Mouse (Mus musculus): ENCODE data around the gene Srrd. TPM values are rescaled to one million over a fixed set of nuclear protein-coding genes. Genes with fewer than 3 reads are reported as not detected.

Srrd gene
- polyA plus RNA-seq, 1 experiment from 2014 or later = 21.9 TPM

DNA sequence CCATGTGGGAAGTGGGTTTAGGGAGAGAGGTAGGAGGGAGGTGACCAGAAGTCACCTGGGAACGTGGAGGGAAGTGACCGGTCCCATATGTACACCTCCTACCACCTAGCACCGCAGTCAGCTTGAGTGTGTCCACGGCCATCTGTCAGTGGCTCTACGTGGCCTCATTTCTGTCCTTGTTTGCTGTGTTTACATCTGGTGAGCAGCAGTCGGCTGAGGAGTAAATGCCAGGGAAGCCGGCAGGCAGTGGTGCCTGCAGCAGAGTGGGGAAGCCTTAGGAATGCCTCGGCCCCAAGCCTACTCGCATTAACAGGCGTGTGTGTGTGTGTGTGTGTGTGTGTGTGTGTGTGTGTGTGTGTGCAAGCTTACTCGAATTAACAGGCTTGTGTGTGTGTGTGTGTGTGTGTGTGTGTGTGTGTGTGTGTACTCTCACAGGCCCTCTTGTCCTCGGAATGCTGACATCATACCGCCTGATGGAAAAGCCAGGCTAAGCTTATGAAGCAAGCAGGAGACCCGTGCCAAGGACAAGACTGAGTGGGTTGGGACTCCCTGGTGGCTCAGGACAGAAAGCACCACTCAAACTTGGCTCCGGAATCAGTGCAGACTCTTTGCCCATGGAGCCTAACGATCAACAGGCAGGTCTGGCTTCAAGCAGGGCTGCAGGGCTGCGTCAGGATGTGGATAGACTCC lies 39.9 kb upstream of the Srrd start:
- Histone ChIP-seq H3K9me3 (ENCODE audit: low read length) (no peaks in the 10 kb centered on the region), H3K27me3 (replicated peaks; ENCODE audit: insufficient read depth, low read length) (no peaks in the 10 kb centered on the region), H3K36me3 (ENCODE audit: insufficient read depth, low read length) (no peaks in the 10 kb centered on the region), H3K4me2 (replicated peaks; ENCODE audit: low read depth, low read length) (no peak overlapping the region), H3K4me1 (ENCODE audit: insufficient read depth, low read depth, low read length) (no peaks in the 10 kb centered on the region), H3K4me3 (ENCODE audit: low read depth, low read length) (no peak overlapping the region), H3K9ac (replicated peaks; ENCODE audit: low read depth) (no peak overlapping the region), H3K27ac (ENCODE audit: low read length) (no peak overlapping the region)
- DNase-seq (ENCODE audit: low spot score) (peak; percentile 85), ATAC-seq (peak; percentile 89)
- TF ChIP-seq EP300 (IDR thresholded peaks at IDR 0.05) (no peak), CTCF (IDR thresholded peaks at IDR 0.05) (no peak)
- 40% methylated on average over 16 of the region's 17 CpGs for WGBS

DNA sequence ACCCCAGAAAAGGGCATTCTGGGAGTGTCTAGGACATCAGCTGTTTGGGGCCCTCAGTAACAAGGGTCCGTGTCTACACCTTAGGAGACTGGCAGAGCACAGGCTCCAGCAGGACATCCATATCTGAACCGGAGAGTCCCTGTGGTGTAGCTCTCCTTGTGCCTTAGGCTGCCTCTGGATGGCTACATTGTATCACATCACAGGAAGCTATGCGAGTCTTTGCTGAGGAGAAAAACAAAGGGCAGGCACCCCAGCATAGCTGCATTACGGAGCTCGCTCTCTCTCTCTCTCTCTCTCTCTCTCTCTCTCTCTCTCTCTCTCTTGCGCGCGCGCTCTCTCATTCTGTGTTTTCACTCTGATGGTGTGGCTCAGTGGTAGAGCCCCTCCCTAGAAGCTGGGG lies 39.2 kb upstream of the Srrd start:
- DNase-seq (ENCODE audit: low spot score) (no peak), ATAC-seq (no peak)
- Histone ChIP-seq H3K4me1 (ENCODE audit: insufficient read depth, low read depth, low read length) (no peaks in the 10 kb centered on the region), H3K9ac (replicated peaks; ENCODE audit: low read depth) (no peak overlapping the region), H3K4me2 (replicated peaks; ENCODE audit: low read depth, low read length) (no peak overlapping the region), H3K36me3 (ENCODE audit: insufficient read depth, low read length) (no peaks in the 10 kb centered on the region), H3K27ac (ENCODE audit: low read length) (no peak overlapping the region), H3K27me3 (replicated peaks; ENCODE audit: insufficient read depth, low read length) (no peaks in the 10 kb centered on the region), H3K4me3 (ENCODE audit: low read depth, low read length) (no peak overlapping the region), H3K9me3 (ENCODE audit: low read length) (no peaks in the 10 kb centered on the region)
- WGBS = 58% methylated on average over 5 of the region's 9 CpGs
- no peak for TF ChIP-seq CTCF (IDR thresholded peaks at IDR 0.05)
- no peak for TF ChIP-seq EP300 (IDR thresholded peaks at IDR 0.05)

DNA sequence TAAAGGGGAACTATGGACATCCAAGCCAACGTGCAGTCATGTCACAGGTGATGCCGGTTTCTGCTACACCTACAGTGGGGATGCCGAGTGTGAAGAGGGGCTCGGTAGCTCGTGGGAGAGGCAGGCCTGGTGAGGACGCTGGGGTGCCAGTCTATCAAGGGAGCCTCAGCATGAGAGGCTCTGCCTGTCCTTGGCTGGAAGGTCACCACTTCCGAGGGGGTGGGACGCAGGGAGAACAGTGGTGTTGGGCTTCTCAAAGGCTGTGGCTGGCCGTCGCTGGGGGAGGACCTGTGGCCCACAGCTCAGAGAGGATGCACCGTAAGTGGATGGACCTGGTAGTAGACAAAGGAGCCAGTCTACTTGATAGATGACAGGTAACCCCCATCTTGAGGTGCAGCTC lies 38.3 kb upstream of the Srrd start:
- DNase-seq (ENCODE audit: low spot score) = no peak

DNA sequence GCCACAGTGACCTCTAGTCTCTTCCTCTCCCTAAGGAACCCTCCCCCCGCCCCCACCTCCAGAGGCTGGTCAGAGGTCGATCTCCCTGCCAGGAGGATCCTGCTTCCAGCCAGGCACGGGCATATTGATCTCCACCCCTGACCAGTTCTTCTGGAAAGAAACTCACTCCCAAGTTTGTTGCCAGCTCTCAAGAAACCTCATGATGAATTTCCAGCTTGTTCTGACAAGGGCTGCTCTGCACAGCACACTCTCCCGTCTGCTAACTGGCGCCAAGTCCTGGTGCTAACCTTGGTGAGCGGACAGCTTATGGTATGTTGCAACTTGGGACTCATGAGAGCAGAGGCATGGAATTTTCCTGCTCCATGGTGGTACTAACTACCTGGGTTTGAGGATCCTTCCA lies 35.9 kb upstream of the Srrd start:
- Histone ChIP-seq H3K4me3 (ENCODE audit: low read depth, low read length) (no peak overlapping the region), H3K9me3 (ENCODE audit: low read length) (no peaks in the 10 kb centered on the region), H3K4me2 (replicated peaks; ENCODE audit: low read depth, low read length) (no peak overlapping the region), H3K27me3 (replicated peaks; ENCODE audit: insufficient read depth, low read length) (no peaks in the 10 kb centered on the region), H3K27ac (ENCODE audit: low read length) (no peak overlapping the region), H3K36me3 (ENCODE audit: insufficient read depth, low read length) (no peaks in the 10 kb centered on the region; the same call in 1 of the 2 replicates), H3K9ac (replicated peaks; ENCODE audit: low read depth) (no peak overlapping the region), H3K4me1 (ENCODE audit: insufficient read depth, low read depth, low read length) (no peaks in the 10 kb centered on the region)
- DNase-seq (ENCODE audit: low spot score) (no peak), ATAC-seq (no peak)
- WGBS = 74% methylated on average over 6 of the region's 6 CpGs
- TF ChIP-seq CTCF (IDR thresholded peaks at IDR 0.05) (no peak), EP300 (IDR thresholded peaks at IDR 0.05) (no peak)

More for the DNA sequence above, 38.3 kb upstream of the Srrd start:
- no peak overlapping the region for H3K4me2 ChIP-seq (replicated peaks; ENCODE audit: low read depth, low read length)
- TF ChIP-seq CTCF (IDR thresholded peaks at IDR 0.05) (no peak), EP300 (IDR thresholded peaks at IDR 0.05) (no peak)
- no peak for ATAC-seq
- WGBS = 67% methylated on average over 11 of the region's 11 CpGs
- no peak overlapping the region for H3K4me3 ChIP-seq (ENCODE audit: low read depth, low read length)
- H3K9ac ChIP-seq (replicated peaks; ENCODE audit: low read depth) = no peak overlapping the region
- H3K9me3 ChIP-seq (ENCODE audit: low read length) = no peaks in the 10 kb centered on the region
- no peaks in the 10 kb centered on the region for H3K36me3 ChIP-seq (ENCODE audit: insufficient read depth, low read length)
- no peak overlapping the region for H3K27ac ChIP-seq (ENCODE audit: low read length)
- no peaks in the 10 kb centered on the region for H3K4me1 ChIP-seq (ENCODE audit: insufficient read depth, low read depth, low read length)
- H3K27me3 ChIP-seq (replicated peaks; ENCODE audit: insufficient read depth, low read length) = no peaks in the 10 kb centered on the region

DNA sequence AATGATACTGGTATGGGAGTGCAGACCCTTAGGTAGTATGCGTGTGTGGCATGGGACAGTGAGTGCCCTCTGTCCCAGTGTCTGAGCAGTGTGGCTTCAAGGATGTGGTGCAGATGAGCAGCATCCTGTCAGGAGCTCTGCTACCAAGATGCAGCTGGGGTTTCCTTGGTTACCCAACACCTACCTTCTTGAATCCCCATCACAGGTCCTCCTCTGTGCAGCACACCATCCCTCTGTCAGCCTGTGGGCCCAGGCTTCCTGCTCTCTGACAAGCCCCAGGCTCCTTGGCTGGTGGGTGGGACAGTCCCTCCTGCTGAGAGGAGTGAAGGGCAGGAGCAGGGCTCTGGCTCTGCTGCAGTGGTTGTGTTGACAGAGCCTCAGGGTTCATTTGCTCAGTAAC lies 34.5 kb upstream of the Srrd start:
- no peaks in the 10 kb centered on the region; the same call in 1 of the 2 replicates for H3K36me3 ChIP-seq (ENCODE audit: insufficient read depth, low read length)
- ATAC-seq = no peak
- TF ChIP-seq CTCF (IDR thresholded peaks at IDR 0.05) (no peak), EP300 (IDR thresholded peaks at IDR 0.05) (no peak)

DNA sequence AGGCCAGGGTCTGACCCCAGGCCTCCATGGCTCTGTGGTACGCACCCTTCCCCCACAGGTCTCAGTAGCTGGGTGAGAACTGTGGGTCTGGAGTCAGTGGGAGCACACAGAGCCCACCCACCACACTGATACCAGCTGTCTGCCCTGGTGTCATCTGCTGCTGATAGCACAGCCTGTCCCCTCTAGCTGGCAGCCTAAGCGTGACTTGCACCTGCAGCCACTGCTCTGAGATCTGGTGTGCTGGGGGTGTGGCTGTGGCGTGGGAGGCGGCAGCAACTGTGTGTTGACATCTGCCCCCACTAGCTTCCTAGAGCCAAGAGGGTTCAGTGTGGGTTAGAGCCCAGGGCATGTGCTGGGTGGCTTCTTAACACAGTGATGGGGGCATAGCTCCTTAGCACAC lies 33.3 kb upstream of the Srrd start:
- H3K9ac ChIP-seq (replicated peaks; ENCODE audit: low read depth) = no peak overlapping the region
- no peaks in the 10 kb centered on the region for H3K4me1 ChIP-seq (ENCODE audit: insufficient read depth, low read depth, low read length)
- H3K9me3 ChIP-seq (ENCODE audit: low read length) = no peaks in the 10 kb centered on the region
- H3K27ac ChIP-seq (ENCODE audit: low read length) = no peak overlapping the region
- no peaks in the 10 kb centered on the region for H3K27me3 ChIP-seq (replicated peaks; ENCODE audit: insufficient read depth, low read length)
- H3K4me3 ChIP-seq (ENCODE audit: low read depth, low read length) = no peak overlapping the region
- no peaks in the 10 kb centered on the region; the same call in 1 of the 2 replicates for H3K36me3 ChIP-seq (ENCODE audit: insufficient read depth, low read length)
- DNase-seq (ENCODE audit: low spot score) (no peak), ATAC-seq (no peak)
- TF ChIP-seq CTCF (IDR thresholded peaks at IDR 0.05) (no peak), EP300 (IDR thresholded peaks at IDR 0.05) (no peak)
- 82% methylated on average over 4 of the region's 4 CpGs for WGBS
- H3K4me2 ChIP-seq (replicated peaks; ENCODE audit: low read depth, low read length) = no peak overlapping the region

More for the DNA sequence above, 34.5 kb upstream of the Srrd start:
- Histone ChIP-seq H3K27ac (ENCODE audit: low read length) (no peak overlapping the region), H3K9ac (replicated peaks; ENCODE audit: low read depth) (no peak overlapping the region), H3K4me1 (ENCODE audit: insufficient read depth, low read depth, low read length) (no peaks in the 10 kb centered on the region), H3K4me2 (replicated peaks; ENCODE audit: low read depth, low read length) (no peak overlapping the region), H3K9me3 (ENCODE audit: low read length) (no peaks in the 10 kb centered on the region), H3K27me3 (replicated peaks; ENCODE audit: insufficient read depth, low read length) (no peaks in the 10 kb centered on the region), H3K4me3 (ENCODE audit: low read depth, low read length) (no peak overlapping the region)
- 94% methylated on average over 1 of the region's 1 CpGs for WGBS
- DNase-seq (ENCODE audit: low spot score) = no peak
